Mouse (Mus musculus): ENCODE data around the gene Gtf2h4. TPM values are rescaled to one million over a fixed set of nuclear protein-coding genes. Genes with fewer than 3 reads are reported as not detected.

Gene Gtf2h4
- 10 to 100 TPM; 18.4 to 22.2 (median 21.2) TPM for total RNA-seq (2022)

DNA sequence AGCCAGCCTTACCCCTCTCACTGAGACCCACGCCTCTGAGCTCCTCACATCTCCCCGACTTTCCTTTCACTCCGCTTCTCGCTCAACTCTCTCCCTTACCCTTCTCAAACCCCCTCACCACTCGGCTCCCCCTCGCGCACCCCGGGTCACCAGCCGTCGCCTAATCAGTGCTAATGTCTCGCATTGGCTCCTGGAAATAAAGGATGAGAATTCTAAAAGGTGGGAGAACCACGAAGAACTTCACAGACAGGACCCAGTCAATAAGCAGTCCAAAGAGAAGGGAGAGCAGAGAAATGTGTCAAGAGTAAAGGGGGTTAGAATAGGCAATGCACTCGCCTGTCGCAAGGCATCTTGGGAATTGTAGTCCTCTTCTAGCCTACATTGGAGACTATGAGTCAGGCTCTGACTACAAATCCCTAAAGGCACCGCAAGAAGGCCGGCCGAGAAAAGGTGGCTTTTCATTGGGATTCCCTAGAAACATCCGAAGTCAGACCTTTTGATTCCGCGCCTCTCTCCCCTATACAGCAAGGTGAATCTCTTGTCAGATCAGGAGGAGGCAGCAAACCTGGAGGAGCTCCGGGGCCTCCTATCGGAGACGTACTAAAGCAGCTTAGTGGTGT lies at the start of gene Gtf2h4:
Gene Gtf2h4 (minus strand): TSS at position 324 of the 620 bp plus-strand sequence.
- peak; percentile 95 for DNase-seq (ENCODE audit: low spot score)

DNA sequence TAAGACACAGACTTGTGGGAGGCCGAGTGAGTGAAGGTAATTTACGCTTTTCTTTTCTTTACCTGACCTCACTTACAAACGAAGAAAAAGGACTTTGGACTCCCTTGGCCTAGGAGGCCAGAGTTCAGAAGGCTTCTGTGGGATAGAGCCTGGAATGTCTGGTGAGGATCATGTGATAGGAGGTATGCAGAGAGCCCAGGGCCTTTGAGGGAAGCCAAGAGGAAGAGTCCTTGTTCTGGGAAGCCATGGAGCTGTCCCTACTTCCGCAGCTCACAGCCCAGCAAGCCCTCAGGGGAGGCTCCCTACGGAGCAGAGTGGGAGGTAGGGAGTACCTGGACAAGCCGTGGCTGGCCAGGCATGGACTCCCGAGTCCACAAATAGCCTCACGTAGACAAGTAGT lies 48.1 kb upstream of the Gtf2h4 start:
- DNase-seq (ENCODE audit: low spot score), result no peak

DNA sequence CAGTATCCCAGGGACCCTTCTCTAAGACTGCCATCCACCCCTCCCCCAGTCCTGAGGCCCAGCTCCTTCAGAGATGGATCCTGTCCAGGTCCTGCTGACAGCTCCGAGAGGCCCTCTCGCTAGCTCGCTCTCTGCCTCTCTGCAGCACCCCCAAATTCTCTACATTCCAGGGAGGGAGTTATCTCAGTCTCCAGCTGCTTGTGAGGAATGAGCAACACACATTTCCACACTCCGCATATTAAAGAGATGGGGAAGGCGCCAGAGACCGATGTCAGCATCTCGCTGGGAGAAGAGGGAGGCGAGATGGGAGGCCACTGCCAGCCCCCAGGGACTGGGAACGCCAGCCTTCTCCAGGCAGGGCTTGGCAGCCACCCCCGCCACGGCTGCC lies 46.8 kb upstream of the Gtf2h4 start:
- DNase-seq (ENCODE audit: low spot score), result no peak

DNA sequence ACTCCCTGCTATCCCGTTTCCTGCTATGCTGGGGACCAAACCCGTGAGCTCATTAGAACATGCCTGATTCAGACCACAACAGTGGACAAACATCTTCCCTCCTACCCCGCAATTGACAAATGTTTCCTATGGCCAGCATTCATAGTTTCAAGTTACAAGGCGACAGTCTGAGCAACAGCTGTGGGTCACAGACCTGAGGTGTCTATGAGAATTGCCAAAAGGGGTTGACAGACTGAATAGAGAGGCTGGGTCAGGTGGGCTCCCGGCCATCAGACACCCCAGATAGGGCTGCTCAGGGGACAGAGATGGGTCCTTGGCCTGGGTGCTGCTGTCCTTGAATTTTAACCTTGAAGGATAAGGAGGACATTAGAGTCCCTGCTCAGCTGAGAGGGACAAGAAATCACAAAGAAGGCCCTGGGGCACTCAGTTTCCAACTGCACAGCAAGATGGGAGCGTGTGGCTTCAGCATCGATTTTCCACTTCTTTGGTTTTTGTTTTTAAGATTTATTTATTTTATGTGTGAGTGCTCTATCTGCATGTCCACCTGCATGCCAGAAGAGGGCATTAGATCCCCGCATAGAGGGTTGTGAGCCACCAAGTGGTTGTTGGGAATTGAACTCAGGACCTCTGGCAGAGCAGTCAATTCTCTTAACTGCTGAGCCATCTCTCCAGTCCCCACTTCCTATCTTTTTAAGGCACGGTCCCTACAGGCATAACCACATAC lies 46.2 kb upstream of the Gtf2h4 start:
- DNase-seq (ENCODE audit: low spot score), result no peak

DNA sequence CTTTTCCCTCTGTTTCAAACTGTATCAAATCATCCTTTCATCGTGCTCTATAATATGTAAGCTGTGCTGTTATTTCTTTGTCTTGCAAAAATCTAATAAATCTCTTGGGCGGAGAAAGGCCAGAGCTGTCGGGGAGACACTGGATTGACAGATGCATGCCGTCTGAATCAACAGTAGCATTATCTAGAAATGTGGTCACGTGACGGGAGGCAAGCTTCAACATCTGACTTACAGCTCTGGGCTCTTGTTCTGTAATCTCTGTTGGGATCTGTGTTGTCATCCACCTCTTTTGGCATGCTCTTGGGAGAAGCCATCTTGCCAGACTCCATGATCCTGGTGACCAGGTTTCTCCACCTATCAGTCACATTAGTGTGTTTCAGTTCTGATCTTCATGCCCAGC lies 43.5 kb upstream of the Gtf2h4 start:
- no peak for DNase-seq (ENCODE audit: low spot score)

DNA sequence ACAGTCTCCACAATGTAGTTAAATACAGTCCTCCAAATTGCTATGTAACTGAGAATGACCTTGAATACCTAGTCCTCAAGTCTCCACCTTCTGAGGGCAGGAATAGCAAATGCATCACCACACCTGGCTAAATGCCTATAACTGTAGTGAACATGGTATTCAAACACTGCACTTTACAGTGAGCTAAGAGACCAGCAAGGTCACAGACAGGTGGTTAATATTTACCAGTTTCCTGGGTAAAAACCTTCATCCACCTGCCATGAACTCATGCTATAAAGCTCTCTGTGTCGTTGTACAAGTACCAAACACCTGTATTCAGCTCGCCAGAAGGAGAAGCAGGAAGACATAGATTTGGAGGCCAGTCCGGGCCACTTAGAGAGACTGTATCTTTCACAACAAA lies 42.6 kb upstream of the Gtf2h4 start:
- DNase-seq (ENCODE audit: low spot score), result no peak

DNA sequence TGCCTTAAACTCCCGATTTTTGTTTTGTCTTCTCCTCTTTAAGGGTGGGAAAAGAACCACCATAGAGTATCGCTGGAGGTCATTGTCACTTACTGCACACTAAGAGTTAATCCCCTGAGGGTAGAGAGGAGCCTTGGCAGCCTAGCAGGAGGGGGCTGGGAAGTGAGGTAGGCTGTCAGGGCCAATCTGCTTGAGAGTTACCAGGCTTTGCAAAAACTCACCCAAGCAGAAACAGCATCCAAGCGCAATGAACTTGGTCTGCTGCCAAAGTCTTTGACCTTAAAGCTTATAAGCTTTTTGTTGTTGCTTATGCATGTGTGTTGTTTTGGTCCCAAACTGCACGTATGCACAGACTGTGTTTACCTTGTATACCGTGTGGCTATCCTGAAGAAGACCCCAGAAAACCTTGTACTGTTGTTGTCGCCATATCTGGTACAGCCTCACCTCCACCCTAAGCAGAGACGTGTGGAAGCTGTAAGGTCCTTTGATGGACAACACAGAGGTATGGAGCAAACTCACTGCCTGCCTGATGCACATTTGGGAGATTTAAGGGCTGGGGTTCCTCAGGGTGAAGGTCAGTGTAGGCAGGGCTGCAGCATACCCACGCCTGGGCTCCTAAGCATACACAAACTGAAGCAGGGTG lies 37.3 kb upstream of the Gtf2h4 start:
- DNase-seq (ENCODE audit: low spot score), result no peak

DNA sequence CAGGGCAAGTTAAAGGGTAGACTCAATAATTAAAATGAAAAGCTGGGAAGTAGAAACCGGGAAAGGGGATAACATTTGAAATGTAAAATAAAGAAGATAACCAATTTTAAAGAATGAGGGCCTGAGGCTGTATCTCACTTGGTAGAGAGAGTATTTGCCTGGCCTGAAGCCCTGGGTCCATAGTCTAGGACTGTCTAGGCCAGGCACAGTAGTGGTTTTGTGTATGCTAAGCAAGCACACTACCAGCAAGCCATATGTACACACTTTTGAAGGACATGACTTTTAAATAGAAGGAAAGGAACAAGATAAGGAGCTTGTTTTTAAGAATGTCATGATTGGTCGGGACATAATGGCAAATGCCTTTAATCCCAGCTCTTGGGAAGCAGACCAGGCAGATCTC lies 35.1 kb upstream of the Gtf2h4 start:
- no peak for DNase-seq (ENCODE audit: low spot score)

DNA sequence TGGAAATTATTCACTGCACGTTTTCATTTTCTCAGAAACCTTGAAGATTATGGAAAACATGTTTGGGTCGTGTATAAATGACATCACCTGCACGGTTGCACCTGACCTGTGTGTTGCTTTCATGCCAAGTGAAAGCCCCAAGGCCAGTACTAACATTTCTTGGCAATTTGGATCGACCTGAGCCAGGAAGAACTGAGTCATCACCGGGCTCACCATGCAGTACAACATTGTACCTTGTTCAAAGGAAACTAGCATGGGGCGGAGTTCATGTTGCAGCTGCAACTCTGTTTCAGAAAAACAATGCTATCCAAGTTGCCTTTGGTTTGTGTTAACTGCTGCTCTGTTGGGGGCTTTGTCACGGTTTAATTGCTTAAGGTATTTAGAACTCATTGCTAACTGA lies 34.4 kb upstream of the Gtf2h4 start:
- DNase-seq (ENCODE audit: low spot score), result no peak

DNA sequence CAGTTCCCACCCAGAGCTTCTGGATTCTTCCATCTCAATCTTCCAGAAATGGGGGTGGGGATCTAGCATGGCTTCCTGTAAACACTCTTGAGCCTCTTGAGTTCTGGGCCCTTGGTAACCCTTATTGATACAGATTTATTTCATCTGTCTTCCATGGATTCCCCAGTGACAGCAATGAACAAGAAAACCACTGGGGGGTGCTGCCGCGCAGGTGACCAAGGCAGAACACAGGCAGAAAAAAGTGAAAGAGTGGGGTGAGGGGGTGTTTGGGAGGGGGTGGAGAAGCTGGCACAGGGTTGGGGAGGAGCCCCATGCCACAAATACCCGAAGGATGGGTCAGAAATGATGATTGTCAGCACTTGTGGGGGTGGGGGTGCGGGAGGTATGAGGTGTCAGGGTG lies 32.3 kb upstream of the Gtf2h4 start:
- no peak for DNase-seq (ENCODE audit: low spot score)

DNA sequence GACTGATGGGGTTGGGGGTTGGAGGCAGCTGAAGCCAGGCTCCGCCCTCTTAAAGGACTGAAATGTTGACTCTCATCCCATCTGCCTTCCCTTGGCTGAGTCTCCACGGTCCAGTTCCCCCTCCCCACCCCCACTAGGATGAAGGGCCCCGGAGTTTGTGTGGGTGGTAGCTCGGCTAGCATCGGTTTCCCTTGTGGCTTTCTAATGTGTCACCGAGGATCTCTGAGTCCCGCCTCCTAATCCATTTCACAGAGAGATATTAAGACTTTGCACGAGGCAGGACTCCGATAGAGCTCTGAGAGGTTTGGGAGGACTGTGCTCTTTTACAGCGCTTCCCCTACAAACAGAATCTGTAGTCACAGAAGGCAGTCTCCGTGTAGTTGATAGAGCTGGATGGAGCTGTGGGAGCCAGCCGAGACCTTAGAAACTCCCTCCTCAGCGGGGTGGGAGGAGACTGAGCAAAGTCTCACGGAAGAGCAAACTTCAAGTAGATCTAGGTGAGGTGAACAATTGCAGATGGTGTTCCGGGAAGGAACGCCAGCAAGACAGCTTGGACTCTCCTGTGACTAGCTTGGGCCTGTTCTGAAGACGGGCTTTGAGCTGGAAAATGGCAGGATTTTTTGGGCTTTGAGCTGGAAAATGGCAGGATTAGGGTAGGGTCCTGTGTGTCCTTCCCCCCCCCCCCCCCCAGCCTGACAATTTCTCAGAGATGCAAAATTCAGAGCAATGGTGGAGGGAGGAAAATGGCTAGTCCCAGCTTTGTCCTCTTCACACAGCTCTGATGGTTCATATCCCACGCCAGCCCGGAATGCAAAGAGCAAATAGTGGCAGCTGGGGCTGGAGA lies 31.3 kb upstream of the Gtf2h4 start, which contains the start of gene Ddr1:
Gene Ddr1 (minus strand): TSS at position 1 of the 844 bp plus-strand sequence.
- no peak for DNase-seq (ENCODE audit: low spot score)

DNA sequence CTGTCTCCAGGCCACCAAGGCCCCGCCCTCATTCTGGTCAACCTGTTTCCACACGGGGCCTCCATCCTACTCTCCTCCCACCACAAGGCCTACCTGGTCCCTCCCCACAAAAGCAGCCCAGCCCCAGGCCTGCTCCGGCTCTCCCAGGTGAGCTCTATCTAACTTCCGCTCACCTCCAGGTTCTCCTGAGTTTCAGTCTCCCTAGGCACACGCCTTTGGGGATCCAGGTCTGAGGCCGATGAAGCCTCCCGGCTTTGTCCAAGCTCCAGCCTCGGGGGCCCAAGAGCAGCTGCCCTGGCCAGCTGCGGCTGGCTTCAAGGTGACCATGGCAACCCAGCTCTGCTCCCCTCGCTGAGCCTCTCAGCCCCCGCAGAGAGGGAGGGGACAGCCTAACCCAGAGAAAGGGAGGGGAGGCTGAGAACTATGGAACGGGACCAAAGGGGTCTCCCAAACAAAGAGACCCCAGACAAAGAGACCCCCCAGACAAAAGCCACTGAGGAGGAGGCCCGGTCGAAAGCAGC lies 30.3 kb upstream of the Gtf2h4 start:
- DNase-seq (ENCODE audit: low spot score), result no peak

DNA sequence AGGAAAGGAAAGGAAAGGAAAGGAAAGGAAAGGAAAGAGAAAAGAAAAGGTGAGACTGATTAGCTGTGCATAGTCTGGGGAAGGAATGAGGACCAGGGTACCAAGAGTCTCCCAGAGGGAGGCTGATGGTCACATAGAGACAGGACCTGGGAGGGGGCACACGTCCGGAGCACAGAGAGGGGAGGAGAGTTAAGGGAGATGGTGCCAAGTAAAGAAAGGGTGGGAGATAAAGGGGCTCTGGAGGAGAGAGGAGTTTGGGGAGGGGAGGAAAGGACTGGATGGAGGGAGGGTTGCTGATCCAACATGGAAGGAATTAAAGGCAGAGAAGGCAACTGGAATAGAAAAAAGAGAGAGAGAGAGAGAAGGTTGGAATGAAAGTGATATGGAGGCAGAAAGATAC lies 29.5 kb upstream of the Gtf2h4 start:
- no peak for DNase-seq (ENCODE audit: low spot score)

DNA sequence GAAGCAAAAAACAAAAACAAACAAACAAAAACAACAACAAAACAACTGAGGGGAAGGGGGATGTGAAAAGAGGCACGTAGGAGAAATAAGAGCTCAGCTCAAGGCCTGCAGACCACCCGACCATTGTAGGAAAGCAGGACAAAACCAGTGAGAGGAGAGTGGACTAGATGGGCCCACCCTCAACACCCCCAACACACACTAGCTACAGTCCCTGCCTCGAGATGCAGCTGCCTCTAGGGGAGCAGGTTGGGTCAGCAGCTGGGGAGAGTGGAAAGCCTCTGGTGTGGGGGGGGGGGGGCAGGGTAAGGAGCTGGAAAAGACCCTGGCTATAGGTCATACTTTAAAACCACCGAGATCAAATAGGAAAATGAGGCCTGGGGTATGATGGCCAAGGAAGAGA lies 29.1 kb upstream of the Gtf2h4 start:
- no peak for DNase-seq (ENCODE audit: low spot score)

DNA sequence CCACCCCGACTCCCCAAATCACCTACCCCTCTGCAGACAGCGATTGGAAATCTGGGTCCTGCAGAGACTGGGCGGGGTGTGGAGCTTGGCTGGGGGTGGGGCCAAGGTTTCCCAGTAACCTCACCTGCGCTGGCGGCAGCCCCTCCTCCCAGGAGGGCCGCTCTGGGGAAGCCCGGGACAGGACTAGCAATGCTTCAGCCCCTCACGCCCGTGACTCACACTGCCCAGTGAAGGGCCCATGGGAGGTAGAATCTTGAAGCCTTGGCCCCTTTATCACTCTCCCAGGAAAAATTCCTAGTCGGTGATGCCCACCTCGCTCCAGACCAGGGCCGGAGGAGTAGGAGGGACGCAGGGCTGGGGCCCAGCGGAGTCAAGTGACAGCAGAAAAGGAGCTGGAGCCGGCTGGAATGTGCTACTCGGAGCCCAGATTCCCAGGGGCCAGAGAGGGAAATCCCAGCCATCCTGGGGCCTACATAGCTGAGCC lies 28.5 kb upstream of the Gtf2h4 start:
- no peak for DNase-seq (ENCODE audit: low spot score)

DNA sequence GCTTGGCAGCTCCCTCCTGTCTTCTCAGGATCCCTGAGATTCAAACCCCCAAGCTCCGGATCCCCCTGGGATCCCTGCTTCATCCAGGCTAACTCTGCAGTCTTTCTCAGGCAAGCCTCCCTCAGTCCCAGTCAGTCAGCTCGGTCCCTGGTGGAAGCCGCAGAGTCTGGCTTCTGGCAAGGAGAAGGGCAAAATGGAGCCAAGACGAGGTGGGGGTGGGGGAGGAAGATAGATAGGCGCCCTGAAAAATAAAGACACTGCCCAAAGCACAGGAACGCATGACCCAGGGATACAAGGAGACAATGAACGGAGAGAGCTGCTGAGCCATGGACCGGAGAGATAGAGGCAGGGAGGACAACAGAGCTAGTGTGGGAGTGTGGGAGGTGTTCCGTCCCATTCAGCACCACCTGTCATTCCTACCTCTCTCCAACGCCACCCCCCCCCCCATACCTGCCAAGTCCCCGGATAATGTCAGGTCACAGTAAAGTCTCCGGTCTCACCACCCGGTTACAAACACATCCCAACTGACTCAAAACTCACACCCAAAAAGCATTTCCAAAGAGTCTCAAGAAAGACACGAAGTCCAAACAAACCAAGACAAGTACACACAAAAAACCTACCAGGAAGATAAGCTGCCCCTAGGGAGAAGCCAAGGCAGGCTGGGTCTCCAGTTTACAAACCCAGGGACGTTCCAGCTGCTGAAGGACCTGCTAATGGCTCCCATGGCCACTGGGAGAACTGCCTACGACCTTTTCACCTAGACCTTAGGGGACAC lies 27.9 kb upstream of the Gtf2h4 start:
- DNase-seq (ENCODE audit: low spot score), result no peak

DNA sequence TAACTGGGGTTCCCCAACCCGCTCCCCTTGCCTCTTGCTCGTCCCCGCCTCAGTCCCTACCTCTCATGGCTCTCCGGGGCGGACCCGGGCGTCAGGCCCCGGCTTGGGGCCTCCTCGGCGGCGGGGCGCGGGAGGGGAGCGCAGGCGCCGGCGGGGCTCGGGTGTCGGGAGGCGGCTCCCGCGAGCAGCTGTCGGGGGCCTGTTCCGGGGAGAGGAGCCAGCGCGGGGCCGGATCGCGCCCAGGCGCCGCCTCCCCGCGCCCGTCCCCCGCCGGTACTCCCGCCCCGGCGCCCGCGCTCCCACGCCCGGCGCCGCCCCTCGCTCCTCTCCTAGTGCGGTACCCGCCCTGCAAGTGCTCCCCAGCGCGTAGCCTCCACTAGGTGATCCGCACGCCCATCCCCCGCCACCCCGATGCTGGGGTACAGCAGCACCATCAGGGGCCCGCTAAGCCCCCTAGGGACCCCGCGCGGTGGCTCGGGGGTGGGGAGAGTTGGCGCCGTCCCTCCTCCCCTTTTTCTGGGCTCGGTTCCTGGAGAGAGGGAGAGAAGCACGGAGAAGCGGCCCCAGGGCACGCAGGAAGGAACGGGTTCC lies 26.9 kb upstream of the Gtf2h4 start:
- DNase-seq (ENCODE audit: low spot score), result peak; percentile 65

DNA sequence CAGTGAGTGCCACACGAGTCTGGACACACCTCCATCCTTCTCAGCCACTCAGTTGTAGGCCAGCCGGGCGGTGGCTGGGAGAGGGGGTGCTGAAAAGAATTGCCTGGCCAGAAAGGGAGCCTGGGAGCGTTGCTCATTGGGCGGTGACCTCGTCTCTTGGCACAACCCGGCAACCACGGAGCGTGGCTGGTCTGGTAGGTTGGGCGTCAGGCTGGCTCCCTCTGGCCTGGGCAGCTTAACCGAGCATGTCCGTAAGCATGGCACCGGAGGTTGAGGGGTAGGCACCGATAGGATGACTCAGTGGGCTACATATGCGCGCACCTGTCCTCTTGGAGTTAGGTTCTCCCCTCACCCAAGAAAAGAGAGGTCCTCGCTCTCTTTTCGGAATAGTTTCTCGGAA lies 26.4 kb upstream of the Gtf2h4 start:
- DNase-seq (ENCODE audit: low spot score), result peak; percentile 76

DNA sequence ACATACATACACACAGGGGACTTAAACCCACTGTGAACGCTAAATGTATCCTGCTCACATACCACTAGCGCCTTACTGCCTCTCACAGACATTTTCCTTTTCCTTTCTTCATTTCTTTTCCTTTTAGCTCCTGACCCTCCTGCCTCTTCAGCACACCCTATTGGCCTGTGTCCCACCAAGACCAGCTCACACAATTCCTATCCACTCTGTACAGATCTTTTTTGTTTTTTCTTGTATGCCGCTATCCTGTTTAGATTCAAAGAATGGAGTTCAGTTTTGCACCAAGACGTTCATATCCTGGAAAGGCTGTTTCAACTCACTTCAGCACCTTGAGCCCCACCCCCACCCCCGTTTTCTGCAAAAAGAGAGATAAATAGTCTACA lies 25.0 kb upstream of the Gtf2h4 start:
- no peak for DNase-seq (ENCODE audit: low spot score)

DNA sequence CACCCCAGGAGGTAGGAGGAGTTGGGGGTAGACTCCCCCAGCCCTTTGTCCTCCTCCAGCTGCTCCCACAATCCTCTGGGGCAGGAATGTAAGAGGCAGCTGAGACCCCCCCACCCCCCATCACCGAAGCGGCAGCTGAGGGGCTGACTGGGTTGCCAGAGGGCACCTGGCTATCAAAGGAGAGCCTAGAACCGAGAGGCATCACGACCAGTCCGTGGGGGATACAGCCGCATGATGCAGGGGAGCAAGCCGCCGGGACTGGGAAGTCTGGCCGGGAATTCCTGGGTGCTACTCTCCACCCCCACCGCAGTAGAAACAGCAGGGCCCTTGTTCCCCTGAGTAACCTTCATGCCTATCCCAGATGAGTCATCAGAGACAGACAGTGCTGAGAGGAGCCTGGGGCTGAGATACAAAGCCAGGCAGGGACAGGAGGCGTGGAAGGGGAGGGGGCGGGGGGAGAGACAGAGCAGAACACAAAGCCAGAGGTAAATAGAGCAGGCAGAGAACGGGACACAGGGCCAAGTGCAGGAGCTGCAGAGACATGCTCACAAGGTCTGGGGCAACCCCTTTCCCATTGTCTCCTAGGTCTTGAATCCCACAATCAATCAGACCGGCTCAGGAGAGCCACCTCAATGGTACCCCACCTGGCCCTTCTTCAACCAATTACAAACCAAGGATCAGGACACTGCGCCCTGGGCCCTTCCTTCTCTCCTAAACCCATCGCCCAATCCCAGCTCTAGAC lies 24.4 kb upstream of the Gtf2h4 start:
- no peak for DNase-seq (ENCODE audit: low spot score)
